Mouse (Mus musculus) midbrain, embryonic 12.5 days (tissue): ENCODE measurements around the gene Cdc42bpg. TPM values are rescaled to one million over a fixed set of nuclear protein-coding genes. Genes with fewer than 3 reads are reported as not detected.
A peak's percentile ranks its signal among the peaks of the same experiment; 100 is the strongest.

Experiments
- ATAC-seq: fragments of 200-750 bp; cut with Nextera tagmentation; 2 replicates; pipeline ENCODE4 v1.8.0; 2017; ENCODE audit warnings: low read depth, moderate TSS enrichment, moderate library complexity; ENCODE audit not compliant: low FRiP score
- H3K27ac ChIP-seq: fragments of 300-500 bp; sonication (generic); replicated peaks from 2 replicates; pipeline ENCODE4 v1.5.1; 2016; ENCODE audit warnings: mild to moderate bottlenecking
- H3K27me3 ChIP-seq: fragments of 300-500 bp; sonication (generic); 2 replicates; pipeline ENCODE4 v1.6.1; 2016; ENCODE audit warnings: mild to moderate bottlenecking
- H3K36me3 ChIP-seq: fragments of 300-500 bp; sonication (generic); 2 replicates; pipeline ENCODE4 v1.6.1; 2016
- H3K4me1 ChIP-seq: fragments of 300-500 bp; sonication (generic); 2 replicates; pipeline ENCODE4 v1.6.1; 2016
- H3K4me2 ChIP-seq: fragments of 300-500 bp; sonication (generic); replicated peaks from 2 replicates; pipeline ENCODE4 v1.6.1; 2016; ENCODE audit warnings: mild to moderate bottlenecking, moderate library complexity
- H3K4me3 ChIP-seq: fragments of 300-500 bp; sonication (generic); 2 replicates; pipeline ENCODE4 v1.5.1; 2016; ENCODE audit warnings: mild to moderate bottlenecking
- H3K9ac ChIP-seq: fragments of 300-500 bp; sonication (generic); replicated peaks from 2 replicates; pipeline ENCODE4 v1.6.1; 2016; ENCODE audit warnings: mild to moderate bottlenecking, moderate library complexity
- H3K9me3 ChIP-seq: fragments of 300-500 bp; sonication (generic); 2 replicates; pipeline ENCODE4 v1.6.1; 2016; ENCODE audit warnings: mild to moderate bottlenecking
- WGBS: fragments of 180-500 bp; shearing (Covaris S2); methylation state at CpG from one replicate; pipeline ENCODE4 v1.1.7; 2016; 5-methylcytosine and 5-hydroxymethylcytosine counted together
- polyA plus RNA-seq: library from polyadenylated mRNA; unstranded; fragments of >200 nt; fragmentation: Nextera tagmentation; extraction: Ambion mirVana; gene quantifications from 2 replicates; pipeline ENCODE4 v1.2.1, GENCODE M21; 2016

Cdc42bpg gene
- polyA plus RNA-seq, 1 experiment from 2014 or later, result 0.37 TPM

- 93% methylated on average over 11 of the region's 11 CpGs for WGBS
- Histone ChIP-seq H3K27me3 (no peaks in the 10 kb centered on the region; the same call in 1 of the 2 replicates), H3K9me3 (no peaks in the 10 kb centered on the region), H3K4me2 (no peak overlapping the region), H3K36me3 (peaks cover 52% of the 10 kb centered on the region), H3K4me3 (no peak overlapping the region), H3K27ac (no peak overlapping the region), H3K9ac (no peak overlapping the region), H3K4me1 (peaks cover 42% of the 10 kb centered on the region)
- ATAC-seq, result no peak
Measured at GRCm38 (mm10) chr19:6338716-6339115, 32.5 kb downstream of the Cdc42bpg start.

GRCm38 (mm10) chr19:6339191-6339590 is 32.9 kb downstream of the Cdc42bpg start:
- no peak overlapping the region for H3K4me2 ChIP-seq
- 97% methylated on average over 6 of the region's 6 CpGs for WGBS
- peaks cover 41% of the 10 kb centered on the region for H3K4me1 ChIP-seq
- no peaks in the 10 kb centered on the region for H3K9me3 ChIP-seq
- no peak overlapping the region for H3K9ac ChIP-seq
- no peak for ATAC-seq
- peaks cover 52% of the 10 kb centered on the region for H3K36me3 ChIP-seq
- no peak overlapping the region for H3K27ac ChIP-seq
- H3K4me3 ChIP-seq, result no peak overlapping the region
- no peaks in the 10 kb centered on the region; the same call in 1 of the 2 replicates for H3K27me3 ChIP-seq

- no peak for ATAC-seq
- no peak overlapping the region for H3K4me2 ChIP-seq
- WGBS, result 65% methylated on average over 15 of the region's 15 CpGs
- H3K36me3 ChIP-seq, result peaks cover 53% of the 10 kb centered on the region
- H3K9ac ChIP-seq, result no peak overlapping the region; the same call in 1 of the 2 replicates
- H3K4me3 ChIP-seq, result no peak overlapping the region
- no peaks in the 10 kb centered on the region; the same call in 1 of the 2 replicates for H3K27me3 ChIP-seq
- peaks cover 37% of the 10 kb centered on the region for H3K4me1 ChIP-seq
- H3K9me3 ChIP-seq, result no peaks in the 10 kb centered on the region
- H3K27ac ChIP-seq, result no peak overlapping the region
Measured at GRCm38 (mm10) chr19:6339890-6340504, 33.7 kb downstream of the Cdc42bpg start.

GRCm38 (mm10) chr19:6340524-6341452 is 34.5 kb downstream of the Cdc42bpg start, which contains the start of gene Map4k2:
Gene Map4k2, plus strand, starts transcription at chr19:6341135.
- peaks cover 61% of the 10 kb centered on the region for H3K36me3 ChIP-seq

GRCm38 (mm10) chr19:6341453-6342077 is 35.3 kb downstream of the Cdc42bpg start:
- H3K36me3 ChIP-seq, result peaks cover 69% of the 10 kb centered on the region
- WGBS, result 12% methylated on average over 23 of the region's 23 CpGs

More at GRCm38 (mm10) chr19:6340524-6341452, 34.5 kb downstream of the Cdc42bpg start, which contains the start of gene Map4k2:
- no peaks in the 10 kb centered on the region for H3K9me3 ChIP-seq
- peak within 1 kb of the TSS; percentile 77 for H3K9ac ChIP-seq
- peaks cover 34% of the 10 kb centered on the region for H3K4me1 ChIP-seq
- peak within 1 kb of the TSS; percentile 60 for H3K4me3 ChIP-seq
- peak within 1 kb of the TSS; percentile 92 for H3K4me2 ChIP-seq
- peak; percentile 74 for ATAC-seq
- WGBS, result 9% methylated on average over 57 of the region's 72 CpGs
- peak within 1 kb of the TSS; percentile 35; the same call in 1 of the 2 replicates for H3K27ac ChIP-seq
- H3K27me3 ChIP-seq, result no peaks in the 10 kb centered on the region; the same call in 1 of the 2 replicates

GRCm38 (mm10) chr19:6342276-6342933 is 36.1 kb downstream of the Cdc42bpg start:
- Histone ChIP-seq H3K36me3 (peaks cover 71% of the 10 kb centered on the region), H3K4me3 (no peak overlapping the region)

More at GRCm38 (mm10) chr19:6341453-6342077, 35.3 kb downstream of the Cdc42bpg start:
- Histone ChIP-seq H3K4me3 (peak overlapping the region; percentile 60), H3K9ac (peak overlapping the region; percentile 77), H3K4me2 (peak overlapping the region; percentile 92), H3K9me3 (no peaks in the 10 kb centered on the region), H3K27me3 (no peaks in the 10 kb centered on the region; the same call in 1 of the 2 replicates), H3K27ac (peak overlapping the region; percentile 35; the same call in 1 of the 2 replicates), H3K4me1 (peaks cover 26% of the 10 kb centered on the region)
- no peak for ATAC-seq

GRCm38 (mm10) chr19:6343066-6343925 is 37.0 kb downstream of the Cdc42bpg start:
- Histone ChIP-seq H3K4me1 (peaks cover 16% of the 10 kb centered on the region), H3K9me3 (no peaks in the 10 kb centered on the region), H3K36me3 (peaks cover 70% of the 10 kb centered on the region), H3K4me3 (no peak overlapping the region), H3K9ac (no peak overlapping the region), H3K27me3 (no peaks in the 10 kb centered on the region; the same call in 1 of the 2 replicates), H3K27ac (no peak overlapping the region), H3K4me2 (no peak overlapping the region)
- 90% methylated on average over 19 of the region's 19 CpGs for WGBS
- ATAC-seq, result no peak

More at GRCm38 (mm10) chr19:6342276-6342933, 36.1 kb downstream of the Cdc42bpg start:
- no peak for ATAC-seq
- no peaks in the 10 kb centered on the region; the same call in 1 of the 2 replicates for H3K27me3 ChIP-seq
- H3K4me1 ChIP-seq, result peaks cover 17% of the 10 kb centered on the region
- no peak overlapping the region for H3K27ac ChIP-seq
- no peaks in the 10 kb centered on the region for H3K9me3 ChIP-seq
- WGBS, result 71% methylated on average over 5 of the region's 5 CpGs
- no peak overlapping the region for H3K4me2 ChIP-seq
- H3K9ac ChIP-seq, result no peak overlapping the region

- Histone ChIP-seq H3K4me3 (no peak overlapping the region), H3K36me3 (peaks cover 66% of the 10 kb centered on the region), H3K27ac (no peak overlapping the region), H3K4me1 (peaks cover 16% of the 10 kb centered on the region), H3K27me3 (no peaks in the 10 kb centered on the region; the same call in 1 of the 2 replicates), H3K9me3 (no peaks in the 10 kb centered on the region), H3K4me2 (no peak overlapping the region), H3K9ac (no peak overlapping the region)
- WGBS, result 86% methylated on average over 5 of the region's 5 CpGs
- ATAC-seq, result no peak
Measured at GRCm38 (mm10) chr19:6343996-6344395, 37.7 kb downstream of the Cdc42bpg start.

GRCm38 (mm10) chr19:6346023-6346422 is 39.8 kb downstream of the Cdc42bpg start:
- no peak for ATAC-seq
- Histone ChIP-seq H3K4me2 (no peak overlapping the region), H3K27ac (no peak overlapping the region), H3K27me3 (no peaks in the 10 kb centered on the region), H3K9me3 (no peaks in the 10 kb centered on the region), H3K9ac (no peak overlapping the region), H3K4me3 (no peak overlapping the region), H3K36me3 (peaks cover 52% of the 10 kb centered on the region), H3K4me1 (peaks cover 5% of the 10 kb centered on the region)
- WGBS, result 96% methylated on average over 5 of the region's 5 CpGs

- peaks cover 52% of the 10 kb centered on the region for H3K36me3 ChIP-seq
- 90% methylated on average over 10 of the region's 10 CpGs for WGBS
- H3K9me3 ChIP-seq, result no peaks in the 10 kb centered on the region
- H3K4me2 ChIP-seq, result no peak overlapping the region
- no peak overlapping the region for H3K9ac ChIP-seq
- no peaks in the 10 kb centered on the region for H3K27me3 ChIP-seq
- H3K4me1 ChIP-seq, result peaks cover under 1% of the 10 kb centered on the region
- H3K4me3 ChIP-seq, result no peak overlapping the region
- H3K27ac ChIP-seq, result no peak overlapping the region
- no peak for ATAC-seq
Measured at GRCm38 (mm10) chr19:6346661-6347060, 40.4 kb downstream of the Cdc42bpg start.
